8 mouse cellular contexts compared by ENCODE assay signal in the genomic region with DNA sequence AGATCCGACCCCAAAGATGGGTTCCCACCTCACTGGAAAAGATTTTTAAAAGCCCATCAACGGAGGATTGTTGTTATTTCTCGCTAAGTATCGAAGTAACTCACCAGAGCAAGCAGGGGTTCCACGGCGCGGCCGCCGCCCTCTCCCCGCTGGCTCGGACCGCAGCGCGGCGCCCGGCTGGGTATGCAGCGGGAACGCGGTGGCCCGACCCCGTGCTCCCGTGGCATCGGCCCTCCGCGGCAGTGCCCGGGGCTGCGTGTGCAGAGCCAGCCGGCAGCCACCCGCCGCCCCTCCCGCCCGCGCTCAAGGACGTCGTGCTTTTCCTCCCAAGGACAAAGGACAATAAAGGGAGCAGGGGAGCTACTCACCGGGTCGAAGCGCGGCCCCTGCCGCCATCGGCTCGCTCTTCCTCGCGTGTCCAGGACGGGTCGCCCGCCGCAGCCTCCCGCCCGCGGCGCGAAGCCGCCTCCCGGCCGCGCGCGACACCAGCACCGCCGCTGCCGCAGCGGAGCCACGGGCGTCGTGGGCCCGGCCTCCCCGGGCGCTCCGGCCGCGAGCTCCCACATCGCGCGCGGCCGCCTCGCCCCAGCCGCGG. TPM values are rescaled to one million over a fixed set of nuclear protein-coding genes. Genes with fewer than 3 reads are reported as not detected.
DNase-seq lines count a peak whose midpoint lies in the region; ATAC-seq lines count a peak whose summit lies in the region.

No protein-coding gene starts in this region.

- no peak for DNase-seq in frontal cortex, adult 2 months (ENCODE audit: extremely low spot score in 1 of 2, low spot score in 1 of 2)
- DNase-seq in adrenal gland, postnatal 25 days = peak; percentile 79
- DNase-seq in hindbrain, embryonic 11.5 days (ENCODE audit: low spot score) = peak; percentile 66
- peak; percentile 35 for DNase-seq in left cerebral cortex, postnatal 4 days
- peak; percentile 78 for DNase-seq in testis, postnatal 10 days (ENCODE audit: low spot score)

- H3K9ac ChIP-seq in hindbrain, embryonic 11.5 days (ENCODE audit: low read depth, low read length) = peak overlapping the region; percentile 100
- H3K9ac ChIP-seq in midbrain, embryonic 15.5 days = peak overlapping the region; percentile 99

- intact Hi-C loops in left cerebral cortex, postnatal 4 days (cut with DNase I) = loop anchor here (2.0 kb wide), 3 partner anchors 19 to 59 kb away; no protein-coding TSS in a partner anchor

- ATAC-seq in frontal cortex, adult (ENCODE audit: low TSS enrichment) = peak; percentile 17
- peak; percentile 19; the same call in 1 of the 2 replicates for ATAC-seq in erythroblast, adult 5-6 weeks (replicated peaks; ENCODE audit: low FRiP score, poor library complexity, severe bottlenecking)
- ATAC-seq in hindbrain, embryonic 11.5 days (ENCODE audit: low FRiP score) = peak; percentile 20
- ATAC-seq in midbrain, embryonic 15.5 days (replicated peaks) = peak; percentile 32

- H3K36me3 ChIP-seq in hindbrain, embryonic 11.5 days (ENCODE audit: control insufficient read depth, insufficient read depth, low read length) = no peaks in the 10 kb centered on the region
- no peaks in the 10 kb centered on the region for H3K36me3 ChIP-seq in midbrain, embryonic 15.5 days (replicated peaks)

- peak overlapping the region; percentile 19; the same call in 1 of the 2 replicates for H3K4me2 ChIP-seq in hindbrain, embryonic 11.5 days (replicated peaks; ENCODE audit: low read depth, low read length)
- no peak overlapping the region for H3K4me2 ChIP-seq in midbrain, embryonic 15.5 days

- H3K9me3 ChIP-seq in hindbrain, embryonic 11.5 days (ENCODE audit: control insufficient read depth, low read length) = no peaks in the 10 kb centered on the region
- no peaks in the 10 kb centered on the region for H3K9me3 ChIP-seq in midbrain, embryonic 15.5 days

- H3K27ac ChIP-seq in hindbrain, embryonic 11.5 days (ENCODE audit: low read depth, low read length) = peak overlapping the region; percentile 100
- H3K27ac ChIP-seq in midbrain, embryonic 15.5 days = peak overlapping the region; percentile 100

- under 1% methylated on average over 45 of the region's 80 CpGs for WGBS in hindbrain, embryonic 11.5 days
- under 1% methylated on average over 77 of the region's 80 CpGs for WGBS in midbrain, embryonic 15.5 days

- H3K4me1 ChIP-seq in hindbrain, embryonic 11.5 days (replicated peaks; ENCODE audit: control insufficient read depth, insufficient read depth, low read length) = 0 out of 2 replicates have a peak, but pooled peaks cover 2% of the 10 kb centered on the region
- H3K4me1 ChIP-seq in midbrain, embryonic 15.5 days = peaks cover 8% of the 10 kb centered on the region

- H3K27me3 ChIP-seq in hindbrain, embryonic 11.5 days (ENCODE audit: control insufficient read depth, insufficient read depth, low read length) = no peaks in the 10 kb centered on the region
- H3K27me3 ChIP-seq in midbrain, embryonic 15.5 days (replicated peaks) = no peaks in the 10 kb centered on the region

- H3K4me3 ChIP-seq in hindbrain, embryonic 11.5 days (ENCODE audit: low read depth, low read length) = peak overlapping the region; percentile 100
- peak overlapping the region; percentile 75 for H3K4me3 ChIP-seq in midbrain, embryonic 15.5 days

RNA-seq across cellular contexts. Expression of a gene that starts 16.1 kb away (rescaled TPM):
- 34.3 and 37.0 TPM in 2 replicates for polyA plus RNA-seq in frontal cortex, adult 2 months (2012; rRNA removed)
- total RNA-seq in adrenal gland, postnatal 25 days (2021) = 50.0 and 57.4 TPM in 2 replicates
- total RNA-seq in erythroblast, adult 5-6 weeks (2015; ENCODE audit: low replicate concordance) = 125 and 149 TPM in 2 replicates
- 546 and 581 TPM in 2 replicates for total RNA-seq in erythroblast, adult 5-6 weeks (2017; ENCODE audit: low replicate concordance)
- 45.4 and 64.4 TPM in 2 replicates for polyA plus RNA-seq in hindbrain, embryonic 11.5 days (2014; fragmentation: Nextera tagmentation; extraction: Ambion mirVana)
- 10 to 100 TPM; 52.5 to 57.9 TPM for total RNA-seq in left cerebral cortex, postnatal 4 days (2021)
- 48.6 and 52.4 TPM in 2 replicates for polyA plus RNA-seq in midbrain, embryonic 15.5 days (2015; fragmentation: Nextera tagmentation; extraction: Ambion mirVana)

Comparison
In these comparisons a context has a peak if more than half of its experiments do, and no peak if none do; other contexts are left out.
1. DNase-seq: peak in adrenal gland, postnatal 25 days (single experiment), hindbrain, embryonic 11.5 days (single experiment), left cerebral cortex, postnatal 4 days (single experiment) and testis, postnatal 10 days (single experiment); none in frontal cortex, adult 2 months (0 of 2).
2. Peak in every context shown above with its lines, with median percentiles within 50 percentile points of each other: ATAC-seq.